Mouse (Mus musculus): ENCODE data around the gene Plin3. TPM values are rescaled to one million over a fixed set of nuclear protein-coding genes. Genes with fewer than 3 reads are reported as not detected.

Plin3 gene
- polyA plus RNA-seq (2015; fragmentation: Nextera tagmentation; extraction: Ambion mirVana): 18.3 and 21.8 TPM in 2 replicates

DNA sequence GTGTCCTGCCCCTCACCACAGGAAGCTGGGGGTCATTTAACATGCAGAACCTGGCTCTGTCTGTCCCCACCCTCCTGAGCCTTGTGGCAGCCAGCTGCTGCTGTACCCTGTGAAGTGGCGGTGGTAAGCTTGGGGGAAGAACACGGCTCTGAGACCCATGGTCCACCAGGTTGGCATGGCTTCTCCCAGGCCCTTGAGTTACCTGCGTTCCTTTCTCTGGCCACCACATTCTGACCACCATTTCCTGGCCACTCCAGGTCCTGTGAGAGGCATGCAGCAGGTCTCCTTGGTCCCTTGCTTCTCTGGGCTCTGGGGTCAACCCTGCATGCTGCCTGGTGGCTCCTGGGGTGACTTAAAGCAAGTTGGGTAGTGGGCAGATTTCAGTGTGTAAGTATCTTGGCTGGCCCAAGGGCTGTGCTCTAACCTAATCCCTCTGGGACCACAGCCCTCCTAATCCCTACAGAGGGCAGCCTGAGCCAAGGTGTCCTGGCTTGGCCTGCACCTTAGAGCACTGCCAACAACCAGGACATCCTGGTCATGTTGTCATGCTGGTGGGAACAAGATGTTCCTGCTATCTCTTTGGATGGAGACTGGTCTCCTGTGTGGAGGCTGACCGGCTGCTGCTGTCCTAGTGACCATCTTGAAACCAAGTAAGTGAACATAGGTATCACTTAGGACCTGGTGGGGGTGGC, at the start of gene Plin3:
Gene Plin3 (minus strand): TSS at position 343 of the 692 bp plus-strand sequence.
- ATAC-seq: no peak
- Histone ChIP-seq H3K9ac (no peak within 1 kb of the TSS), H3K36me3 (ENCODE audit: poor library complexity, severe bottlenecking) (no peaks in the 10 kb centered on the region), H3K27me3 (no peaks in the 10 kb centered on the region), H3K4me3 (no peak within 1 kb of the TSS), H3K27ac (peak within 1 kb of the TSS; percentile 37; the same call in 1 of the 2 replicates), H3K4me2 (no peak within 1 kb of the TSS), H3K9me3 (replicated peaks) (no peaks in the 10 kb centered on the region), H3K4me1 (peaks cover 35% of the 10 kb centered on the region)
- 89% methylated on average over 4 of the region's 4 CpGs for WGBS

DNA sequence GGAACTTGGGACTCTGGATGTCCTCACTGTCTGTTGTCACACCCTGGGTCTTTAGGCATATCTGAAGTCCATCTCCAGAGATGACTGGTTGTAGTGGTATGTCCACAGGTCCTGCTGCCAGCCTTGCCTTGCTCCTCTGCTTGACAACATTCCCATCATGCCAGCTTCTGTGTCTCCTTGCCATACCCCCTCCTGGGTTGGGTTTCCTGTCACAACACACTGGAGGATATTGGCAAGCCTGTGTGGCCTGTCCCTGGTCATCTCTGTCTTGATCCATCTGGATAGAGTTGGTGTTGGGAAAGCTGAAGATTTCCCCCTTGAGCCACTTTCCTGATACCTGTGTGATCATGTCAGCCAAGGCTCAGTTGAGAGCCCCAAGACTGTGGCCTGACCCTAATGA, 48.0 kb upstream of the Plin3 start:
- ATAC-seq: no peak
- no peak overlapping the region for H3K9ac ChIP-seq
- peaks cover 11% of the 10 kb centered on the region; the same call in 1 of the 2 replicates for H3K36me3 ChIP-seq (ENCODE audit: poor library complexity, severe bottlenecking)
- H3K4me2 ChIP-seq: no peak overlapping the region
- H3K9me3 ChIP-seq (replicated peaks): no peaks in the 10 kb centered on the region
- no peak overlapping the region for H3K4me3 ChIP-seq
- peaks cover 21% of the 10 kb centered on the region for H3K4me1 ChIP-seq
- no peaks in the 10 kb centered on the region for H3K27me3 ChIP-seq
- no peak overlapping the region for H3K27ac ChIP-seq

DNA sequence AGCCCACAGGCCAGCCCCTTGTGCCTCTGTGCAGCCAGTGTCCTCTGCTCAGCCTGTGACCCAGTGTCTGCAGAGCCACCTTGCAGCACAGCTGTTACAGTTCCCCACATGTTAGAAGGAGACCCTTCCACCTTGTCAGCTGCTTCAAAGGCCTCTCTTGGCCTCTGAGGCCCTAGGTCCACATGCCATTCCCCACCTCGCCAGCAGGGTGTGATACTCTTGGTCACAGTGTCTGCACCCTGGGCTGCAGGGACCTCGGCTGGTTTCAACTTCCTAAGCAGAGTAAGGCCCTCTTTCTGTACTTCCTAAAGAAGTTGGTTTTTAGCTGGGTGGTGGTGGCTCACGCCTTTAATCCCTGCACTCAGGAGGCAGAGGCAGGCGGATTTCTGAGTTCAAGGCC, 46.2 kb upstream of the Plin3 start:
- Histone ChIP-seq H3K4me3 (no peak overlapping the region), H3K9me3 (replicated peaks) (no peaks in the 10 kb centered on the region), H3K36me3 (ENCODE audit: poor library complexity, severe bottlenecking) (0 out of 2 replicates have a peak, but pooled peaks cover under 1% of the 10 kb centered on the region), H3K27ac (no peak overlapping the region), H3K4me2 (no peak overlapping the region), H3K9ac (no peak overlapping the region), H3K27me3 (no peaks in the 10 kb centered on the region), H3K4me1 (peaks cover 19% of the 10 kb centered on the region)
- 55% methylated on average over 4 of the region's 4 CpGs for WGBS
- no peak for ATAC-seq

DNA sequence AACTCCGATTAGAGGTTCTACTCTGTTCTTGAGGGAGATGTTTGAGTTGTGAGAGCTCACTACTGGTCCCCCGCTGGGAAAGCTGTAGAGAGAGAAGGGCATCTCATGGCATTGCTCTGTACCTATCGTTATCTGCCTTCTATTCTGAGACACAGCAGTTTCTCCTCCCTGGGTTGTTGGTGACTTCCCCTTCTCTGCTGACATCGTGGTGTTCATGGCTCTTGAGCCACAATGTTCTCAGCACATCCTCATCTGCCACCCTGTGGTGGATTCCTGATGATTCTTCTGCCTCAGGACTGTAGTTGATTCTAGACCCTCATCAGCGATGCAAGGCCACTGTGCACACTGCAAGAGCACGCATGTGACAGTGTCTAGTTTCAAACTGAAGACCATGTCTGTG, 45.1 kb upstream of the Plin3 start:
- Histone ChIP-seq H3K9ac (no peak overlapping the region), H3K27ac (no peak overlapping the region), H3K27me3 (no peaks in the 10 kb centered on the region), H3K36me3 (ENCODE audit: poor library complexity, severe bottlenecking) (no peaks in the 10 kb centered on the region), H3K4me2 (no peak overlapping the region), H3K9me3 (replicated peaks) (no peaks in the 10 kb centered on the region), H3K4me3 (no peak overlapping the region), H3K4me1 (peaks cover 19% of the 10 kb centered on the region)
- no peak for ATAC-seq
- WGBS: 94% methylated on average over 6 of the region's 6 CpGs

DNA sequence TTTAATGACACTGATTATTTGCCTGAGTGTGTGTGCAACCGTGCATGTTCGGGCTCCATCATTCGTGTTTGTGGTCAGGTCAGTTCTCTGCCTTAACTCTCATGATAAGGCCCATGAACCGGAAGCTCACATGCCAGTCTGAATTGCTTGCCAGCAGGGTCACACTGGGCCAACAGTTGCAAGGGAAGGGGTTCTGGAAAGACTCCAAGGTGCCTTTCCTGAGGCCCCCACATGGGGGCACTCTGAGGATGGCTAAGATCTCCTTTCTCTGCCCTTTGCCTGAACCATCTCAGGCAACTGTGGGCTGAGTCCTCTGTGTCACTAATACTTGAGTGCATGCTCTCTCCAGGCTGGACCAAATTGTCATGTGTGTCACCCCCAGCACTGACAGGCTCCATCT, 44.5 kb upstream of the Plin3 start:
- H3K27ac ChIP-seq: no peak overlapping the region
- WGBS: 61% methylated on average over 4 of the region's 4 CpGs
- no peaks in the 10 kb centered on the region for H3K36me3 ChIP-seq (ENCODE audit: poor library complexity, severe bottlenecking)
- no peaks in the 10 kb centered on the region for H3K27me3 ChIP-seq
- no peak overlapping the region for H3K4me2 ChIP-seq
- no peak; the same call in 1 of the 2 replicates for ATAC-seq
- H3K4me1 ChIP-seq: peaks cover 19% of the 10 kb centered on the region
- H3K9me3 ChIP-seq (replicated peaks): no peaks in the 10 kb centered on the region
- no peak overlapping the region for H3K9ac ChIP-seq
- no peak overlapping the region for H3K4me3 ChIP-seq

DNA sequence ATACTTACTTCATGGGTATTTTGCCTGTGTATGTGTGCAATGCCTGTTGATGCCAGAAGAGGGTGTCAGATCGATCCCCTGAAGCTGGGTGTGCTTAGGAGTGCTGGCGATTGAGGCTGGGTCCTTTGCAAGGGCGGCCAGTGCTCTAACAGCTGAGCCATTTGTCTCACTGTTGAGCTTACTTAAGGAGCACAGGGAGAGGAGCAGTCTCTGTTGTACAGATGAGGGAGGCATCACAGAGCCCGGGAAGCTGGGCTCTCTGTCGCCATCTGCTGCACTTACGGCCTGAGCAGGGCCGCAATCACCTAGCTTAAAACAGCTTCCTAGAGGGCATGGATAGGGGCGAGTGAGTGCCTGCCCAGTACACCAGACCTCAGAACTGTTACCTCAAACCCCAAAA, 40.3 kb upstream of the Plin3 start:
- Histone ChIP-seq H3K9ac (no peak overlapping the region), H3K4me2 (no peak overlapping the region), H3K4me3 (no peak overlapping the region), H3K27ac (no peak overlapping the region), H3K4me1 (peaks cover 43% of the 10 kb centered on the region), H3K9me3 (replicated peaks) (no peaks in the 10 kb centered on the region), H3K36me3 (ENCODE audit: poor library complexity, severe bottlenecking) (no peaks in the 10 kb centered on the region), H3K27me3 (no peaks in the 10 kb centered on the region)
- whole genome bisulfite sequencing: 41% methylated on average over 8 of the region's 8 CpGs
- ATAC-seq: no peak

DNA sequence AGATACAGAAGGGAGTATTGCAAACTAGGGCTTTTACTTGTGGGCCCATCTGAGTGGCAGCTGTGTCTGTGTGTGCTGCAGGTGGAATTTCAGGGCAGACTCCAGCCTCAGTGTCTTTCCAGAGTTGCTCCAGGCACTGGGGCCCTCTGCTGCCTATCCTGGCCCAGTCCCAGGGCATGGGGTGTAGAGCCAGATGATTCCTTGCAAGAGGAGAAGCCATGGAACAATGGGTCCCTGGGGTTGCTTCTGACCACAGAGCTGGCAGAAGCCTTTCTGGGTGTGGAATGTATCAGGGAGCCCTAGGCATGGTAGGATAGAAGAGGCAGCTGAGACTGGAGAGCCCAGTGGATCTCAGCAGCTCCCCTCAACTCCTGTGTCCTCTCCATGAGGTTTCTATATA, 38.6 kb upstream of the Plin3 start:
- ATAC-seq: no peak
- Histone ChIP-seq H3K36me3 (ENCODE audit: poor library complexity, severe bottlenecking) (no peaks in the 10 kb centered on the region), H3K27ac (no peak overlapping the region), H3K27me3 (no peaks in the 10 kb centered on the region), H3K9ac (no peak overlapping the region), H3K4me2 (no peak overlapping the region), H3K9me3 (replicated peaks) (no peaks in the 10 kb centered on the region), H3K4me1 (peaks cover 46% of the 10 kb centered on the region), H3K4me3 (no peak overlapping the region)

DNA sequence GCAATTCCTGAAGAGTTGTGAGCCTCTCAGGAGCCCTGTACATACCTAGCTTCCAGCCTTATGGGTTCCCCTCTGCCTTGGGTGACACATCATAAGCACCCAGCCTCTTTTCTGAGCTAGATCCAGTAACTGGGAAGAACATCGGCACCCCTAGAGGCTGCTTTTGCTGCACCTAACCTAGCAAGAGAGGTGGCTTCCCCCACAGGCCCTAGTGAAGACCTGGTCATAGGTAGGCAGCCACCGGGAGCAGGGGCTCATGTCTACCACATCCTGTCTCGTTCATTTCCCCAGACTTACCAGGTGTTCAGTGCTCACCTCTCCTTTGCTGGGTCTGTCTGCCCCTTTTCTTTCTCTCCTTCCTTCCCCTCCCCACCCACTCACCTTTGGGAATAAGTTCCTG, 37.7 kb upstream of the Plin3 start:
- Histone ChIP-seq H3K4me3 (no peak overlapping the region), H3K4me2 (no peak overlapping the region), H3K4me1 (peaks cover 43% of the 10 kb centered on the region), H3K9ac (no peak overlapping the region), H3K36me3 (ENCODE audit: poor library complexity, severe bottlenecking) (no peaks in the 10 kb centered on the region), H3K9me3 (replicated peaks) (no peaks in the 10 kb centered on the region), H3K27me3 (no peaks in the 10 kb centered on the region), H3K27ac (no peak overlapping the region)
- ATAC-seq: no peak
- 83% methylated on average over 3 of the region's 3 CpGs for WGBS

DNA sequence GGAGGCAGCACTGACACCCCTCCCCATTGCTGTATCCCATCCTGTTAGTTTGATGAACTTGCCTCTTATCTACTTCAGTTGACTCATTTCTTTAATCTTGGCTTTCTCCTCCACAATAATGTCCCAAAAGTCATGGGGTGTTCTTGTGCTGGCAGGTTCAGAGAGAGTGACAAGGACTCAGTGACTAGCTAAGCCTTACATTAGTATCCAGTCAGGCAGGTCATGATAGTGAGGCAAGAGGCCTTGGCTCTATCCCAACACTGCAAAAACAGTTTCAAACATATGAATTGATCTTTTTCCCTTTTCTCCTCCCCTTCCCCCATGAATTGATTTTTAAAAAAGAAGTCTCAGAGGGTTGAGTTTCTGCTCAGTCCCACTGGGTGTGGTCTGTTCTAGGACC, 36.6 kb upstream of the Plin3 start:
- no peak overlapping the region for H3K4me3 ChIP-seq
- ATAC-seq: no peak
- H3K4me1 ChIP-seq: peaks cover 47% of the 10 kb centered on the region
- H3K9me3 ChIP-seq (replicated peaks): no peaks in the 10 kb centered on the region
- no peaks in the 10 kb centered on the region for H3K27me3 ChIP-seq
- no peak overlapping the region for H3K27ac ChIP-seq
- H3K9ac ChIP-seq: no peak overlapping the region
- H3K4me2 ChIP-seq: no peak overlapping the region
- H3K36me3 ChIP-seq (ENCODE audit: poor library complexity, severe bottlenecking): 0 out of 2 replicates have a peak, but pooled peaks cover 3% of the 10 kb centered on the region

DNA sequence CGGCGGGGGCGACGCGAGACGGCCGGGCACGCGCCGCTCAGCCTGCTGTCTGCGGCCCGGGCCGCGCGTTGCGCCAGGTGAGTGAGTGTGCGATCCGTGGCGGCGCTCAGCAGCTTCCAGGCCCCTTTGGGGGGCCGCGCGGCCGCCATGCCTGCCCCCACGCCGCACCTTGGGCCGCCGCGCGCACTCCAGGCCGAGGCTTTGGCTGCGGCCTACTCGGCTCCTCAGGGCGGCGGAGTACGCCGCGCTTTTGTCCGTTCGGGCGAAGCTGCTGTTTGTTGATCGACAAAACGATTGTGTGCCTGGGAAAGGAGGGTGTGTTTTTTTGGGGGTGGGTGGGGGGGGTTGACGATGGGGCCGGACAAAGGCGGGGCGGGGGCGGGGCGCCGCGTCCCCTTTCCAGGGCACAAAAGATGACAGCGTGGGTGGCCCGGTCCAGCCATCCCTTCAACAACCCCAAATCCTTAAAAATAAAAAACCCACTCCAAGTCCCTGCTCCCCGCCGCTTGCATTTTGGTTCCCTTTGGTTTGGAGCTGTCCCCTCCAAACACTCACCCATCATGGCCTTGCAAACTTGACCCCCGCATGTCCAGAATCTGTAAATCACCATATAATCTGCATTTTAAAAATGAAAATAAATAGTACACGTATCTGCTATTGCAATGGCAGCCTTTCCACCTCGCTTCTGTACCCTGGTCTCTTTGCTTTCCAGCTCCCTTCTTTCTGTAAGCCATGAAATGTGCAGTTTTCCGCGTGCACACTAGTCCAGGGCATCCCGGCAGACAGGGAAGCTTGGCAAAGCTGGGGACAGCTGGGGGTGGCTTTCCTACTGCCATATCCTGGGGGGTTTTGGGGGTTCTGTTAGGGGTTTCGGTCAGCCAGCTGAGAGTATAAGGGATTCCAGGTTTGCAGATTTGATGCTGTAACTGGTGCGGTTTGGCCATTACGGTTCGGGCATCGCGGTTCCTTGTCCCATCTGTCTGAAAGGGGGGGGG, 33.8 kb upstream of the Plin3 start:
- Histone ChIP-seq H3K9ac (peak overlapping the region; percentile 87), H3K36me3 (ENCODE audit: poor library complexity, severe bottlenecking) (peaks cover 14% of the 10 kb centered on the region), H3K27me3 (no peaks in the 10 kb centered on the region), H3K9me3 (replicated peaks) (no peaks in the 10 kb centered on the region), H3K4me2 (peak overlapping the region; percentile 74), H3K4me3 (peak overlapping the region; percentile 66), H3K4me1 (peaks cover 42% of the 10 kb centered on the region), H3K27ac (peak overlapping the region; percentile 88)
- WGBS: 4% methylated on average over 49 of the region's 67 CpGs
- peak; percentile 46 for ATAC-seq

DNA sequence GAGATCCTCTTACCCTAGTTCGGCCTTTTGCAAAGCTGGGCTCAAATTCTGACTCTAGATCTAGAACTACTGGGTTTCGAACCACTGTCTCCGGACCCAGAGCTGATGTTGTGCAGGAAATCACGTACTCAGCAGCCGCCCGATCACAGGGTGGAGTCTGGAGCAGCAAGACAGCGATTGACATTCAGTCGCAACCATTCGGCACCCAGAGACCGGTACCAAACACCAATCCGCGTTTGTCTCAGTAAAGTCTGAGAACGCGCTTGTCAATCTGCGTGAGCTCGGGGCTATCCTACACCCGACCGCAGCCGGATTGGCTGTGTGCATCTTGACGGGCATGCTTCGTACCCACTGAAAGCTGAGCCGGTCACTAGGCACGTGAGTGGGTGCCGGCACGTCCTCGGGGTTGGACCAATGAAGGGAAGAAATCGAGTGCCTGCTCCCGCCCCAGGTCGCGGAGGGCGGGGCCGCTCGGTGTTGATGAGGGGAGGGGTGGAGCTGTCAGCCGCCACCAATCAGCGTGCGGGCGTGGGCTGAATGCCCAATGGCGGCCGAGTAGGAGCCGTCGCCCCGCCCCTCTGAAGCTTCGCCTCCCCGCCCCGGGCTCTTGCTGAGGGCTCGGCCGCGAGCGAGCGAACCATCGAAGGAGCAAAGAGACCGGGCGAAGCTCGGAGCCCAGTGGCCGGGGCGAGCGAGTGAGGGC, 32.9 kb upstream of the Plin3 start, which contains the start of gene Kdm4b:
Gene Kdm4b (plus strand): TSS at position 613 of the 703 bp plus-strand sequence.
- H3K4me1 ChIP-seq: peaks cover 34% of the 10 kb centered on the region
- H3K36me3 ChIP-seq (ENCODE audit: poor library complexity, severe bottlenecking): peaks cover 23% of the 10 kb centered on the region
- H3K27me3 ChIP-seq: no peaks in the 10 kb centered on the region
- H3K9ac ChIP-seq: peak within 1 kb of the TSS; percentile 87
- peak within 1 kb of the TSS; percentile 88 for H3K27ac ChIP-seq
- peak within 1 kb of the TSS; percentile 66 for H3K4me3 ChIP-seq
- under 1% methylated on average over 56 of the region's 57 CpGs for WGBS
- H3K9me3 ChIP-seq (replicated peaks): no peaks in the 10 kb centered on the region
- H3K4me2 ChIP-seq: peak within 1 kb of the TSS; percentile 74
- ATAC-seq: peak; percentile 100

DNA sequence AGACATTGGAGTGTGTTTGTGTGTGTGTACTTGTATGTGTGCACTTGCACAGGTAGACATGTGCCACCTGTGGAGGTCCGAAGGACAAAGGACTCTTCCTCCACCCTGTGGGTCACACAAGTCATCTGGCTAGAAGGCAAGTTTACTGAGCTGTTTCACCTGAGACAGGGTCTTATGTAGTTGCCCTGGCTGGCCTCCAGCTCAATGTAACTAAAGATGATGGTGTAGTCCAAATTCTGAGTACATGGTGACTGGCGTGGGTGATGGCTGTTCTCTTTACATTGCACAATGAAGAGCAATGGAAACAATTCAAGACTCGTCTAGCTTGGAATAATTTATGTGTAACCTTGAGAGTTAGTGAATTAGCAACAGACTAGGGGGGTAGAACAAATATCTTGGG, 31.7 kb upstream of the Plin3 start:
- no peak for ATAC-seq
- no peaks in the 10 kb centered on the region for H3K27me3 ChIP-seq
- peaks cover 34% of the 10 kb centered on the region for H3K36me3 ChIP-seq (ENCODE audit: poor library complexity, severe bottlenecking)
- no peak overlapping the region for H3K4me3 ChIP-seq
- 66% methylated on average over 3 of the region's 3 CpGs for WGBS
- no peaks in the 10 kb centered on the region for H3K9me3 ChIP-seq (replicated peaks)
- no peak overlapping the region for H3K4me2 ChIP-seq
- peaks cover 24% of the 10 kb centered on the region for H3K4me1 ChIP-seq
- no peak overlapping the region for H3K9ac ChIP-seq
- no peak overlapping the region for H3K27ac ChIP-seq

All from forebrain, embryonic 13.5 days (tissue).